Mouse (Mus musculus) left cerebral cortex, postnatal 4 days (tissue): ENCODE data around the gene Gm6583. TPM values are rescaled to one million over a fixed set of nuclear protein-coding genes. Genes with fewer than 3 reads are reported as not detected.
"Not testable (repeated sequence)": the region's sequence is repeated elsewhere in the genome, so short reads cannot be mapped to it uniquely, and the experiment has no call there.

Experiments
- DNase-seq: peaks from one replicate; pipeline ENCODE4 v3.0.0-alpha.2; 2022
- intact Hi-C: fragments of 180-260 bp; cut with DNase I; formaldehyde crosslinking; loops from one replicate; pipeline ENCODE4 v1.15.1; 2025
- total RNA-seq, 2 experiments: library from RNA; stranded (reverse); gene quantifications; 2 replicates each; pipeline ENCODE4 v1.2.3; 2021

Gm6583 gene
- total RNA-seq, 2 experiments from 2014 or later, result not detected

- DNase-seq, result no peak
- intact Hi-C loops, result loop anchor here (2.0 to 10.0 kb wide), 2 partner anchors 16 to 102 kb away; partner anchors contain the start of genes Hps4 and Srrd
Measured at GRCm38 (mm10) chr5:112326446-112327009, 29.3 kb downstream of the Gm6583 start.

- peak; percentile 98 for DNase-seq
- intact Hi-C loops, result loop anchor here (2.0 to 10.0 kb wide), 2 partner anchors 17 to 101 kb away; partner anchors contain the start of genes Hps4 and Srrd
Measured at GRCm38 (mm10) chr5:112325546-112326445, 30.0 kb downstream of the Gm6583 start, which contains the start of gene Tfip11. Tfip11 (plus strand) TSS chr5:112326358.

- intact Hi-C loops, result loop anchor here (10.0 kb wide), 1 partner anchor 100 kb away; no protein-coding TSS in a partner anchor
- no peak for DNase-seq
Measured at GRCm38 (mm10) chr5:112324637-112325545, 30.9 kb downstream of the Gm6583 start.

- intact Hi-C loops, result loop anchor here (10.0 kb wide), 1 partner anchor 98 kb away; no protein-coding TSS in a partner anchor
- DNase-seq, result no peak
Measured at GRCm38 (mm10) chr5:112323246-112323645, 32.6 kb downstream of the Gm6583 start.

- intact Hi-C loops, result loop anchor here (10.0 kb wide), 1 partner anchor 97 kb away; no protein-coding TSS in a partner anchor
Measured at GRCm38 (mm10) chr5:112321376-112321775, 34.5 kb downstream of the Gm6583 start.

GRCm38 (mm10) chr5:112320936-112321335, 34.9 kb downstream of the Gm6583 start:
- intact Hi-C loops, result loop anchor here (10.0 kb wide), 1 partner anchor 96 kb away; no protein-coding TSS in a partner anchor
- DNase-seq, result no peak

More at GRCm38 (mm10) chr5:112321376-112321775, 34.5 kb downstream of the Gm6583 start:
- DNase-seq, result no peak

- no peak for DNase-seq
- intact Hi-C loops, result loop anchor here (10.0 kb wide), 1 partner anchor 96 kb away; no protein-coding TSS in a partner anchor
Measured at GRCm38 (mm10) chr5:112320379-112320778, 35.5 kb downstream of the Gm6583 start.

- intact Hi-C loops, DNase-seq: not testable (repeated sequence)
Measured at GRCm38 (mm10) chr5:112319343-112319742, 36.5 kb downstream of the Gm6583 start.

- DNase-seq, result no peak
- intact Hi-C loops, result no loop called here
Measured at GRCm38 (mm10) chr5:112317328-112317727, 38.5 kb downstream of the Gm6583 start.

GRCm38 (mm10) chr5:112316468-112316867, 39.4 kb downstream of the Gm6583 start:
- no peak for DNase-seq
- intact Hi-C loops, result no loop called here

- intact Hi-C loops, result no loop called here
- DNase-seq, result no peak
Measured at GRCm38 (mm10) chr5:112313222-112313885, 42.5 kb downstream of the Gm6583 start.

- DNase-seq, result no peak
- intact Hi-C loops, result no loop called here
Measured at GRCm38 (mm10) chr5:112305842-112306241, 50.0 kb downstream of the Gm6583 start.

Other genes with a start within 250 kb of the Gm6583 start
- under 1 TPM; 0.50 to 0.54 TPM for gene Cryba4, start 103.5 kb downstream of the Gm6583 start, total RNA-seq
- gene Crybb1, start 100.2 kb downstream of the Gm6583 start, total RNA-seq, result 1 to 10 TPM; 3.5 to 5.6 TPM
- gene Tpst2, start 79.3 kb downstream of the Gm6583 start, total RNA-seq, result 10 to 100 TPM; 25.5 to 28.8 TPM
- 10 to 100 TPM; 33.2 to 34.9 TPM for gene Tfip11, start 29.7 kb downstream of the Gm6583 start, total RNA-seq
- gene Srrd, start 13.0 kb downstream of the Gm6583 start, total RNA-seq, result 10 to 100 TPM; 30.7 to 34.4 TPM
- 10 to 100 TPM; 32.6 to 32.8 TPM for gene Hps4, start 12.9 kb downstream of the Gm6583 start, total RNA-seq
- 100 to 1,000 TPM; 130 to 134 TPM for gene Asphd2, start 38.8 kb upstream of the Gm6583 start, total RNA-seq
- not detected for gene Gm6588, start 93.4 kb upstream of the Gm6583 start, total RNA-seq
- 100 to 1,000 TPM; 130 to 156 TPM for gene Sez6l, start 221.2 kb upstream of the Gm6583 start, total RNA-seq